Mouse (Mus musculus) bone marrow macrophage, adult 2 months (primary cell): ENCODE data around the gene Meaf6. TPM values are rescaled to one million over a fixed set of nuclear protein-coding genes. Genes with fewer than 3 reads are reported as not detected.

Source experiments
- H3K27ac ChIP-seq: 2 replicates; pipeline ENCODE4 v1.5.1; 2012; ENCODE audit warnings: low read depth, low read length; ENCODE audit not compliant: insufficient read depth
- H3K4me1 ChIP-seq: 2 replicates; pipeline ENCODE4 v1.6.1; 2012; ENCODE audit warnings: low read length; ENCODE audit not compliant: control insufficient read depth, insufficient read depth
- H3K4me3 ChIP-seq: 2 replicates; pipeline ENCODE4 v1.5.1; 2012; ENCODE audit warnings: mild to moderate bottlenecking, low read length, moderate library complexity; ENCODE audit not compliant: insufficient read depth
- CTCF ChIP-seq: IDR thresholded peaks from 2 replicates; pipeline ENCODE4 v1.5.1; 2012; ENCODE audit warnings: low read depth, mild to moderate bottlenecking, low read length, moderate library complexity
- POLR2A ChIP-seq: IDR thresholded peaks from 2 replicates; pipeline ENCODE4 v1.6.1; 2012; ENCODE audit warnings: mild to moderate bottlenecking, low read depth, low read length, borderline replicate concordance
- polyA plus RNA-seq: library from polyadenylated mRNA; stranded (reverse); fragments of >200 nt; gene quantifications from 2 replicates; pipeline ENCODE4 v1.2.4, GENCODE M21; 2012; ENCODE audit not compliant: missing spikeins, insufficient read depth, insufficient read length

Gene Meaf6
- polyA plus RNA-seq, 1 experiment = 32.4 TPM

DNA sequence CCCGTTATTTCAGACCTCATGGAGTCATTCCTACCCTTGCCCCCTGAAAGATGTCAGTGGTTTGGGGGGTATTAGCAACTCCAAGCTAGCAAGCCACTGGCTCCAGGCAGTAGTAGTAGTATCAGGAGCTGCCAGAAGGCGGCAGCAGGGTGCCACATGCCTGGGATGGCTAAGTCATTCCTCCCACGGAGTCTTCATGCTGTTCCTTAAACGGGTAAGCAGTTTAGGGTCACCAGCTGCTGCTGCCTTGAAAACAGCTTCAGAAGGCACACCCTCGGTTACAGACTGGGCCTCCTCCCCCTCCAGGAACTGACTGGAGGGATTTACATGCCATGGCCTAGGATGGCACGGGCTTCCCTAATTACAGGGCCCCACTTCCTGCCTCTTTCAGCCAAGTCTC lies 29.7 kb downstream of the Meaf6 start:
- peaks cover 48% of the 10 kb centered on the region for H3K4me1 ChIP-seq
- H3K4me3 ChIP-seq = no peak overlapping the region
- TF ChIP-seq POLR2A (no peak), CTCF (peak; percentile 70)
- H3K27ac ChIP-seq = peak overlapping the region; percentile 97

DNA sequence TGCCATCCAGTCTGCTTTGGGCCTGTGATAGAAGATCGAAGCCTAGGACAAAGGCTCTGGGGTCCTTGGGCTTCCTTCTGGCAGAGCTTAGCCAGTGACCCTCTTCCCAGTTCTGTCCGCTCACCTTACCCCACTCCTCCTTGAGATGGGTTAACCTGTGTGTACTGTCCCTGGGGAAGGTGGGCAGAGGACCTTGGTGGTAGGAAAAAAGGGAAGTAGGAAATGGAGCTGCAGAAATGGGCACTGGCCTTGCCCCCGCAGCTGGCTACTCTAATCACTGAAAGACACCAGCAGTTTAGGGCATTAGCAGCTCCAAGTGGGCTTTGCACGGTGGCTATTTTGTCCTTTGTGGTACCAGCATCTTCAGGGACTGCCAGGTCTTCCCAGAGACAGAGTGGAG lies 30.1 kb downstream of the Meaf6 start:
- H3K27ac ChIP-seq = peak overlapping the region; percentile 97
- peaks cover 48% of the 10 kb centered on the region for H3K4me1 ChIP-seq
- no peak for TF ChIP-seq CTCF
- TF ChIP-seq POLR2A = no peak
- H3K4me3 ChIP-seq = no peak overlapping the region

DNA sequence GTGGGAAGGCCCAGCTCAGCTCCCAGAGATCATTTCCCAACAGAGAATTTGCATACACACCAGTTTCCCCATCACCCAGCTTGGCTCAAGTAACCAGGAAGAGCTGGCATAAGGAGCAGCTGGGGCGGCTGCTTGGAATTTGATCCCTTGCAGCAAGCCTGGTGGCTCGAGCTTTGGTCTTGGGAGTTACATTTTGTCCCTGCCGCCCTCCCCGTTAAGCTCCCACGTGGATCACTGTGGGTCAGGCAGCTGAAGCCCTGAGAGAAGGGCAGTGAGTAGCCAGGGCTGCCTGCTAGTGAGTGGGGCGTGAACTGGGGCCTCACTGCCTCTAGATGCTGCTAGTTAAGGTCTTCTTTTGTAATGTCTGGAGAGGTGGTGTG lies 30.8 kb downstream of the Meaf6 start:
- Histone ChIP-seq H3K4me3 (no peak overlapping the region), H3K4me1 (peaks cover 49% of the 10 kb centered on the region), H3K27ac (peak overlapping the region; percentile 97)
- TF ChIP-seq POLR2A = no peak; the same call in 1 of the 2 replicates
- TF ChIP-seq CTCF = no peak

DNA sequence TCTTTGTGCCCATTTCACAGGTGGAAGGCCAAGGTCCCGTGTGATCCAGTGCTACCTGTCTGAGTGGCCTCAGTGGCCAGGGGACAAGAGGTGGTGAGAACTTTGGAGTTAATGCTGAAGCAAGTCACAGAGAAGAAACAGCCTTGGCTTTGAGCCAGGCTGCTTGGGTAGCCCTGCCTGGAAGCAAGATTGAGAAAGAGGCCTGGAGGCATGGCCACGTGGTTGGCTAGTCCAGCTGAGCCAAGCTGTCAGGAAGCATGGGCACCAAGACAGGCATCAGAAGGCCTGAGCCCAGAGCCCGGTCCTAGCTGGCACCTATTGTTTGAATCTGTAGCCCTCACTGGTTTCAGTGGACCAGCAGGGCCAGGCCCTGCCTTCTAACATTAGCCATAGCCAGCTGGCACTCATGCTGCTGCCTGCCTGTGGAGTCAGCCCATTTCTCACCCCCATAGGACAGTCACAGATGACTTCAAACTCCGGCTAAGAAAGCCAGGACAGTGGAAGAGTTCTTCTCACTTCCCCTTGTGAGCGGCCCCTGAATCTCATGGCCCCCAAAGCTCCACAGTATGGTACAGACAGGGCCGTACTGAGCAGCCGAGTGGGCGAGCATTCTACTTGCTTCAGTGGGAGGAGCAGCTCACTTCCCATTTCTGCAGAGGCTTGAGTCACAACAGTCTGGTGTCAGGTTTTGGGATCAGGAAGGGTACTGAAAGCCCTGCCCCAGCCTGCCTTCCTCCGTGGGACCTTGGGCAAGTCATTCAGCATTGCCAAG lies 31.3 kb downstream of the Meaf6 start:
- no peak for TF ChIP-seq CTCF
- TF ChIP-seq POLR2A = no peak
- H3K27ac ChIP-seq = peak overlapping the region; percentile 97
- H3K4me3 ChIP-seq = peak overlapping the region; percentile 17
- H3K4me1 ChIP-seq = peaks cover 51% of the 10 kb centered on the region

DNA sequence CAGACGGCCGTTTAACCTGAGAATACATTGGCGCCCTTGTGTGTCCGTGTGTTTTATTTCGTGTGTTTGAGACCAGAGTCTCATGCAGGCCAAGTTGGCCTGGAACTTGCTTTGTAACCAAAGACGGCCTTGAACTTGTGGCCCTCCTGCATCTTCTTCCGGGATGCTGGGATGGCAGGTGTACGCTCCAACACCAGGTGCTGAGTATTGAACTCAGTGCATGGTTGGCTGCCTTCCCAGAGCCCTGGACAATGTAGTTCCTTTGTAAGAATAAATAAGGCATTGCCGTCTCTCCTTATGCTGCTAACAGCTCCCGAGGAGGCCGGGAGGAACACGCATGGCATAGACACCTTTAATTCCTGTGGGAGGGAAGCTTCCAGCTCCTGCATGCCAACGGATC lies 32.0 kb downstream of the Meaf6 start:
- peaks cover 56% of the 10 kb centered on the region for H3K4me1 ChIP-seq
- TF ChIP-seq POLR2A (no peak), CTCF (no peak)
- H3K27ac ChIP-seq = peak overlapping the region; percentile 97
- 0 out of 2 replicates have a peak overlapping the region, but pooled peaks have one; percentile 4 for H3K4me3 ChIP-seq

DNA sequence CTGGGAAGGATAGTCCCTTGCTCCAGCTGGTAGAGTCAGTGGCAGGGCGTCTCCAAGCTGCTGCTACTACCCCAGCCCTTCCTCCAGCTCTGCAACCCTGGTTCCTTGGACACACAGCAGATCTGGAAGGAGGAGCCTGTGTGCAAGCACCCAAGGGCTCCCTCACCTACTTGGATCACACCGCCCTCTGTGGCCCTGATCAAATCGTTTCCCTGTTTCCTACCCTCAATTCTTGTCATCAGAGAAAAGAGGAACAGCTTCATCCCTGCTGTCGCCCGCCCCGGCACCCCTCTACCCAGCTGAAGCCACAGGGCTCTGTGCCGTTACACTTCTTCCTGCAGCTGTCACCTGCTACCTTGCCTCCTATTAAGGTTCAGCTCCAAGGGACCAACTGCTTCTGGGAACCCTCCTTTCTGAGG lies 33.0 kb downstream of the Meaf6 start:
- H3K4me1 ChIP-seq = peaks cover 56% of the 10 kb centered on the region

DNA sequence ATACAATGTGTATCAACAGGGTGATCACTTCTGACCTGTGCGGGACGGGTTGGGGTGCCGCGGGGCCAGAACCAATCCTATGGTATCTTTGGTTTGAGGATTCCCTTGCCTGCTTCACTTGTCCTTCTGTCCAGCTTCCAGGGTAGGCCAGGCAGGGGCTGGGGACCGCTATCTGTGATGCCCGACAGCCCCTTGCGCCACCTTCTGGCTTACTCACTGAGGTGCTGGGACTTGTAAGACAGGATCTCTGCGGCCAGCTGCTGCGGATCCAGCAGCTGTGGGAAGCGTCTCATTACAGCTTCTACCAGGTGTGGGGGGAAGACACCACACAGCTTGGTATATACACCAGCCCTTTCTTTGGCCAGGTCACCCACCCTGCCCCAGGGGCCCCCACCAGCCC lies 34.1 kb downstream of the Meaf6 start:
- H3K4me1 ChIP-seq = peaks cover 59% of the 10 kb centered on the region
- TF ChIP-seq POLR2A (no peak), CTCF (no peak)
- 0 out of 2 replicates have a peak overlapping the region, but pooled peaks have one; percentile 3 for H3K27ac ChIP-seq
- H3K4me3 ChIP-seq = no peak overlapping the region

More for the DNA sequence above, 33.0 kb downstream of the Meaf6 start:
- TF ChIP-seq CTCF (no peak), POLR2A (no peak)
- Histone ChIP-seq H3K27ac (peak overlapping the region; percentile 97), H3K4me3 (no peak overlapping the region)

DNA sequence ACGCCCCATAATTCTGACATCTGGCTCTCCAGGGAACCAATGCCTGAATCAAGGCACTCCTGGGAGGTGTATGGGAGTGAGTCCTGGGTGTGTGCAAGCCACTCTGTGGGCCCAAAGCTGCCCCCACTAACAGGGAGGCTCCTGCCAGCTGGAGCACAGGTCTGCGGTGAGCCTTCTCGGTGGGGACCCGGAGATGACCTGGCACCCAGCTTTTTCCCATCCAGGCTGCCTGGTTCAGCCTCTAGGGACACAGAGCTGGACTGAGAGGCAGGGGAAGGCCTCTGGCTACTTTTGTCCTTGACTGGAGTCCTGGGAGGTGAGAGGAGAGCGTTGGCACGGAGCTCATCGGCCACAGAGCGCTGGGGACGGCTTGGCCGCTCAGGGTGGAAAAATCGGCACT lies 34.8 kb downstream of the Meaf6 start:
- H3K27ac ChIP-seq = no peak overlapping the region
- H3K4me1 ChIP-seq = peaks cover 57% of the 10 kb centered on the region
- TF ChIP-seq POLR2A = no peak
- TF ChIP-seq CTCF = no peak
- no peak overlapping the region for H3K4me3 ChIP-seq

DNA sequence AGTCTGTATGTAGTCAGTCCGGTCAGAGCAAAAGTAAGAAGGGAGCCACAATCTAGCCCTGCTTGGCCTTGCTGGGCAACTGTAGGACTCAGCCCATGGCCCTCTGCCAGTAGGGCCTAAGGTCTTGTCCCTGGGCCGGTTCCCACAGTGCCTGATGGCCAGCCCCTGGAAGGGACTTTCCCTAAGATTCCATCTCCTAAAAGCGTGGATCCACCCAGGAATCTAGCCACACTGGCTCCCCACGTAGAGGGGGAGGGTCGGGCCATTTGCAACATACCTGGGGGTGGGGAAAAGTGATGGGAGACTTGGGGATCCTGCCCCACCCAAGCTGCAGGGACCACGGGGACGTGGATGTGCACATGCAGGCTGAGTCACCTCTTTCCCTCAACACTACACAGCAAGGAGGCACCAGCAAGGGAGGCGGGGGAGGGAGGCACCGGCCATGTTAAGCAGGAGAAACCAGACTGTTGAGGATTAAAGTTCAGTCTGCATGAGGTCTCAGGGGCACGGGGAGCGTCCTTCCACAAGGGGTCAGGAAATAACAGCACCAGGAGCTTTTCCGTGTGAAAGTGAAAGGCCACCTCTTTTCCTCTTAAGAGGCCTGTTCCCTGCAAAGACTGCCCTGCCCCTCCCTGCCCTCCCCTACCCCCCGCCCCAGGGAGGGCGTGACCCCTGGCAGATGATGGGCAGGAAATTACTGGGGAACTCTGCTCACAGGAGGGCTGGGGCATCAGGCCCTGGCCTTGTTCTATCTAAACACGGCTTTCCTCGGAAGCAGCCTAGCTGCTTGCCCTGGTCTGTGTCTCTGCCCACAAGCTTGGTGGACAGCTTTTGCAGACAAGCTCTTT lies 37.7 kb downstream of the Meaf6 start:
- Histone ChIP-seq H3K4me3 (peak overlapping the region; percentile 97), H3K27ac (peak overlapping the region; percentile 95), H3K4me1 (peaks cover 43% of the 10 kb centered on the region)
- TF ChIP-seq POLR2A (0 out of 2 replicates have a peak, but pooled peaks have one; percentile 66), CTCF (no peak)
